ENCODE assay signal across 9 mouse cellular contexts in genomic region chr15:100022923-100023322, GRCm38 (mm10). TPM values are rescaled to one million over a fixed set of nuclear protein-coding genes. Genes with fewer than 3 reads are reported as not detected.
DNase-seq lines count a peak whose midpoint lies in the region; ATAC-seq and TF ChIP-seq lines count a peak whose summit lies in the region.
"Had no signal": no experiment of that assay in that cellular context is flagged by ENCODE, and none has a peak within 500 bp of the region (broad histone marks: within the 10 kb centered on the region; RNA-seq: fewer than 3 reads in every experiment).

No protein-coding gene starts in this region.

- TF ChIP-seq CTCF in cerebellum, adult 2 months (IDR thresholded peaks at IDR 0.05; ENCODE audit: borderline replicate concordance, insufficient read depth, low read depth, low read length): no peak

- 8% methylated on average over 5 of the region's 5 CpGs for WGBS in cerebellum, adult 2 months

- TF ChIP-seq POLR2A in cerebellum, adult 2 months (IDR thresholded peaks at IDR 0.05; ENCODE audit: borderline replicate concordance, insufficient read depth, low read length): no peak

- DNase-seq in frontal cortex, postnatal 10 days (ENCODE audit: low spot score in 2 of 2): no peak
- DNase-seq in ovary, postnatal 14 days (ENCODE audit: low spot score): peak; percentile 41
- no peak for DNase-seq in ovary, postnatal 10 days (ENCODE audit: low spot score)
- peak; percentile 51 to 54 for DNase-seq in cerebellum, adult 2 months
- peak; percentile 39 to 50 for DNase-seq in heart, postnatal 36 days
- peak; percentile 76 for DNase-seq in lung, postnatal 10 days
- peak; percentile 50 for DNase-seq in thymus, postnatal 4 days

- H3K27me3 ChIP-seq in cerebellum, adult 2 months (ENCODE audit: control insufficient read depth, insufficient read depth, low read length): no peaks in the 10 kb centered on the region
- H3K27me3 ChIP-seq: hindbrain, embryonic 15.5 days had no signal

- no peaks in the 10 kb centered on the region for H3K4me1 ChIP-seq in cerebellum, adult 2 months (ENCODE audit: control insufficient read depth, insufficient read depth, low read length)
- H3K4me1 ChIP-seq: hindbrain, embryonic 15.5 days had no signal

- ATAC-seq in frontal cortex, adult (ENCODE audit: low TSS enrichment): peak; percentile 38; the same call in 1 of the 2 replicates

- H3K4me3 ChIP-seq in cerebellum, adult 2 months (replicated peaks; ENCODE audit: insufficient read depth, low read depth, low read length): no peak overlapping the region
- H3K4me3 ChIP-seq: hindbrain, embryonic 15.5 days had no signal

- no peak overlapping the region for H3K27ac ChIP-seq in cerebellum, adult 2 months (ENCODE audit: insufficient read depth, low read length)
- H3K27ac ChIP-seq: hindbrain, embryonic 15.5 days had no signal

- intact Hi-C loops in heart, postnatal 36 days (cut with DNase I): loop anchor here (2.0 to 5.0 kb wide), 3 partner anchors 279 to 434 kb away; partner anchors contain the start of gene Mettl7a1

RNA-seq across cellular contexts. Expression of gene Dip2b, which starts 15.5 kb away (rescaled TPM):
- 40.4 and 42.6 TPM in 2 replicates for polyA plus RNA-seq in cerebellum, adult 2 months (2012; rRNA removed)
- total RNA-seq in heart, postnatal 36 days (2021): 10 to 100 TPM; 21.0 to 21.5 TPM

RNA-seq across cellular contexts. Expression of gene Larp4, which starts 53.1 kb away (rescaled TPM):
- 26.9 and 35.4 TPM in 2 replicates for polyA plus RNA-seq in cerebellum, adult 2 months (2012; rRNA removed)
- total RNA-seq in heart, postnatal 36 days (2021): 10 to 100 TPM; 47.1 to 60.2 TPM

RNA-seq across cellular contexts. Expression of gene Fam186a, which starts 56.1 kb away (rescaled TPM):
- 0.05 and 0.08 TPM in 2 replicates for polyA plus RNA-seq in cerebellum, adult 2 months (2012; rRNA removed)
- under 1 TPM; 0.05 to 0.06 TPM for total RNA-seq in heart, postnatal 36 days (2021)
- polyA plus RNA-seq: hindbrain, embryonic 15.5 days had no signal

Comparison
In these comparisons a context has a peak if more than half of its experiments do, and no peak if none do; other contexts are left out.
1. DNase-seq: peak in ovary, postnatal 14 days (single experiment), cerebellum, adult 2 months (2 of 2), heart, postnatal 36 days (2 of 2), lung, postnatal 10 days (single experiment) and thymus, postnatal 4 days (single experiment); none in frontal cortex, postnatal 10 days (0 of 2) and ovary, postnatal 10 days (single experiment).